Mouse (Mus musculus) monocyte, adult 2 months (primary cell): Measurements from ENCODE around the gene Map3k6.
A peak's percentile ranks its signal among the peaks of the same experiment; 100 is the strongest.

Source experiments
- DNase-seq, 2 experiments: peaks; one replicate each; pipeline ENCODE4 v3.0.0; 2022; ENCODE audit warnings: low spot score in 2 of 2, low read depth in 1 of 2

Map3k6 gene

DNA sequence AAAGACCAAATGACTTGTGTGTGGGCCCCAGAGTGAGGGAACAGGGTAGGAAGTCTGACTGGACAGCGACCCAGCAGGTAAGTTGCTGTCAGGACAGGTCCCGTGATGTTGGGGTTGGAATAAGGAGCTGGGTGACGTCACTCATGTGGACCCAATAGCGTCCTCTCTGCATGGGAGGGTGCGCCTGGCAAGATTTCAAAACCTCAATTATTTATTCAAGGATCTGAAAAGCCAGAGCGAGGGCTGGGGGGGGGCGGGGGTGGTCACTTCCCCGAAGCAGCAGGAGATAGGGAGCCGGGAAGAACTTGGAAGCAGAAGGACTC lies 27.4 kb upstream of the Map3k6 start:
- no peak for DNase-seq

DNA sequence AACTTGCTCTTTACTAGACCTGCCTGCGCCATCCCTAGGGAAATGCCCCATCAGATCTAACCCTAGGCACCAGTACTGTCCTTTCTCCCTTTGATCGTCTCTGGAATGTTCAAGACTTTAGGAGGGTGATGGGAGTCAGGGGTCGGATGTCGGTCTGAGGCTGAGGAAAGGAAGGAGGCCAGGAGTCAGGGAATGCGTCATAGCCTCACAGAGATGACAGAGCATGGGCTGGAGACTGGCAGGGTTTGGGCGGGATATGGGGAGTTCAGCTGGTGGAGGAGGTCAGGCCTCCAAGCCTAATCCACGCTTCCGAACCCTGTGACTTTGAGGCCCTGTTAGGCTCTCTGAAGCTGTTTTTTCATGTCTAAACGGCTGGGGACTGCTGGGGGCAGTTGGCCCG lies 27.0 kb upstream of the Map3k6 start:
- no peak for DNase-seq

DNA sequence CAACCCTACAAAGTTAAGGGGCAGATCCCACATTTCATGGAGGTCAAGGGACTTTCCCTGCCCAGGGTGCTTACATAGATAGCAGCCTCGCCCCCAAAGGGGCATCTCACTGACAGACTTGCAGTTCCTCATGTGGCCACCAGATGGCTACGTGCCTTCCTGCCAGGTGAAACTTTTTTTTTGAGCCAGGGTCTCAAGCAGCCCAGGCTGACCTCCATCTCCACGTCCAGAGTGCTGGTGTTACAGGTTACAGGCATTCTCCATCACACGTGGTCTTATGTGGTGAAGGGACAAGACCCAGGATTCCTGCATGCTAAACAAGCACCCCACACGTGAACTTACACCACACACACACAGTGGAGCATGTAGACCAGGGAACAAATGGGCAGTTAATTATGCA lies 23.0 kb upstream of the Map3k6 start:
- peak in 1 of 2 experiments; percentile 36 for DNase-seq

DNA sequence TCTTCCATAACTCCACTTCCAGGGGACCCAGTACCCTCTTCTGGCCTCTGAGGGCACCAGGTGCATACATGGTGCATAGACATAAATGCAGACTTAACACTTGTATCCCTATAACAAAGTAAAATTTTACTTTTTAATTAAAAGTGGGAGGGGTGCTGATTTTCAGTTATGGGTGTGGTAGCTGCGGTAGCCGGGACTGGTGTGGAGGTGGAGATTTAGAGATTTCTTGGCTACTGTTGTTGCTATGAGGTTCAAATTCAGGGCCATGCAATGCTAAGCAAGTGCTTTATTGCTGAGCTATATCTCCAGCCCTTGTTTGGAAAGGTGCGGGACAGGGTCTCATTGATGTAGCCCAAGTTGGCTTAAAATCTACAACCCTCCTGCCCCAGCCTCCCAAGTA lies 21.9 kb upstream of the Map3k6 start:
- DNase-seq = no peak

DNA sequence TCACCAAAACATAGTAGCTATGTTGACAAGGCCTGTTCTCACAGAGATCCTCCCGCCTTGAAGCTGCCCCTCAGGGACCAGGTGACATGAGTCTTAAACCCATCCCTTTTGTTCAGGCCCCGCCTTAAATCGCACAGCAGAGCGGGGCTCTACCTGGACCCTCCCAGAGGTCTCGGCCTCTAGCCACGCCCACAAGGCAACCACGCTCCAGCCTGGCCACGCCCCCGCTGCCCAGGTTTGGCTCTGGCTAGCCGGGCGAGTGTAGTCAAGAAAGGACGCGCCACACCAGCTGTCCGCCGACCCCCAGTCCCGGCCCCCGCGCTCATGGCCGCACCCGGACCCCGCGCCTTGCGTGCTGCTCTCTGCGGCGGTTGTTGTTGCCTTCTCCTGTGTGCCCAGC lies 20.0 kb upstream of the Map3k6 start:
- DNase-seq = no peak

DNA sequence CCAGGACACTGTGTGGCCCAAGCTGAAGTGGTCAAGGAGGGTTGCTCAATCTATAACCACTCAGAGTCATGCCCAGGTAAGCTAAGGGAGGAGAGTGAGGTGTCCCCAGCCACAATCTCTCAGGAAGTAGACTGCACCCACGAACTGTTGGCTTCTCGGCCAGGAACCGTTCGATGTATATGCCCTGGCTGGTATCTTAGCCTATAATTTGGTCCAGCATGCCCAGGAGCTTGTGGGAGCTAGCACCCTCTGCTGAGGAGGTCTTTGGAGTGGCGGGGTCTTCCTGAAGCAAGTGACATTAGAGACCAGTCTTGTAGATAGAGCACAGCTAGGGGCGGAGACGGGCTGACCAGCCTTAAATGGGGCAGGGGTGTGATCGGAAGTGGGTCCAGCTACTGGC lies 18.9 kb upstream of the Map3k6 start:
- no peak for DNase-seq

DNA sequence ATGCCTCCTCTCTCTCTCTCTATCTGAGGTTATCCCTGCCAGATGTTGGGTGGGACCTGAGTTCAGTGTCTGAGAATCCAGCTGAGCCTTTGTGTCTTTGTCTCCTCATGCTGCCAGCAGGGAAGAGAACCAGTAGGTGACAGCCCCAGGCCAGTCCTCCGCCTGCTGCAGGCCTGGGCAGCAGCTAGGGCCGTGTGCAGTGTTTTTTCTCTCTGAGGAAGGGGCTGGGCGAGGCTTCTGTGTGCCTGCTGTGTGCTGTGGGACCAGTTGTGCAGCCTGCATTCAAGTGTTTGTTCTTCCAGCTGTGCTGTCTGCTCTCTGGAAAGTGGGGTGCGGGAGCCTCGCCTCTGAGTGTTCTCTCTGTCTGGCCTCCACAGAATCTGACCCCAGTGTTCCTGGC lies 16.7 kb upstream of the Map3k6 start:
- no peak for DNase-seq

DNA sequence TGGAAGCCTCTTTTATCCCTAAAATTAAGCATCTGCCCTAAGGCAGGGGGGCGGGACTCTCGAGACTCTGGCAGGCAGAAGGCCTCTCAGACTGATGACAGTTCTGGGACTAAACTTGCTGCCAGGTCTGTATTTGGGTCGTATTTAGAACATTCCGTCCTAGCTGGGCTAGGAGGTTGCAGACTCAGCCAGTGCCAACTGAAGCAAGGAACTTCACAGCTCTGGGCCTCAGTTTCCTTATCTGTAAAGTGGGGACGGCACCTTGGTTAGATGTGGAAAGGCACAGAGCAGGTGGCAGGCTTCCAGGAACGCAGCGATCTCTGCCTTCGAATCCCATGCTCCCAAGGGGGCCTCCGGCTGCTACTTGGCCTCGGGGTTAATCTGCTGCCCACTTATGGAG lies 14.5 kb upstream of the Map3k6 start:
- DNase-seq = no peak

DNA sequence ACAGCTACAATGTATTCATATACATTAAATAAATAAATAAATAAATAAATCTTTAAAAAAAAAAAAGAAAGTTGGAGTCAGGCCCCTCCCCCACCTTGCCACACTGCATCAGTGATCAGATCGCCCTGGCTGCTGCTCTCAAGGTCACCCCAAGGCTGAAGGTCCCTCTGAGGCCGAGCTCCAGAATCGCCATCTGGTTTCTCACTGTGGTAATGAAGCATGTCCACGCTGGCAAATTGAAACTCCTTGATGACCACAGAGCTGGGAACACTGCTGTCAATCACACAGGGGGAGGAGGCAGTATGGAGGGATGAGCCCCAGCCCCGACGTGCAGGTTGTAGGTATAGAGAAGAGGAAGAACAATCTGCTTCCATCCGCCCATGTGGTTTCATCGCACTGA lies 13.0 kb upstream of the Map3k6 start:
- DNase-seq = no peak

DNA sequence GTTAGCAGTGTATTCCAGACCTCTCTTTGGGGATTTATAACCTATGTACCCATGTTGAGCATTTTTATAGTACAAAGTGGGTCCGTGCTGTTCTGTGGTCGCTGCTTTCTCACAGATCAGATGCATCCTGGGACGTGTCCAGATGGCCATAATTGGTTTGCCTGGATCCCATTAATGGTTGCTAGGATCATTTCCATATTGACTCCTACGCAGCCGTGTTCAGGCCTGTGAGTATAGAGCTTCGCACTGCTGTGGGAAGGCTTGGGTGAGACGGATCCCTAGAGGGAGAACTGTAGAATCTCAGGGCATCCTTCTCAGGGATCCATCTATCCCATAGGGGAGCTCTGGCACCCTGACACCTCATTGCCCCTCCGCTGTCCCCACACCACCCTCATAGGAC lies 11.0 kb upstream of the Map3k6 start:
- DNase-seq = no peak

DNA sequence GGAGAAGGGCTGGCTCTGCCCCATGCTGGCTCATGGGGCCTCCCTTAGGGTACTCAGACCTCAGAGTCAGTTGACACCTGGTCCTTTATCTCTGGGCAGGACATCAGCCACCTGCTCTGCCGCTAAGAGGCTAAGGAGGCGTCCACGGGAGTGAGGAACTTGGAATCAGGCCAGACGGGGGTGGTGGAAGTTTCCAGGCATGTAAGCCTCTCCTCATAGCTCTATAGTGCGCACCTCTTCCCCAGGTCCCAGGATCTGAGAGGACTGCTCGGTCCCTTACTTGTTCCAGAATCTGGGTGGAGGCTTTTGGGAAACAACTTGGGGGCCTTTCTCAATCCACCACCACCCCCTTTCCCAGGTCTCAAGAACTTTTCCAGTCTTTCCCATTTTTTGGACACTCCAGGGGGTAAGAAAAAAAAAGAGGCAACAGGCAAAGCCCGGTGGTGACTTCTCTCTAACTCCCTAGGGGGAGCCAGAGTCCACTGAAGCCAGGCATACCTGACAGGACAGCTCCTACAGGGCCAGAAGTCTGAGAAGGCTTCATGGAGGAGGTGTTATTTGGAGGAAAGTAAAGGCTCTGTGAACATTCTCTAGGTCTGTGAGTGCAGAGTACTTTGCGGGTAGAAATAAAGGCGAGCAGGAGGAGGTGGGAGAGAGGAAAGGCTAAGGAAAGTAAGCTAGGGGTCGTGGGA lies 7.2 kb upstream of the Map3k6 start:
- no peak for DNase-seq

DNA sequence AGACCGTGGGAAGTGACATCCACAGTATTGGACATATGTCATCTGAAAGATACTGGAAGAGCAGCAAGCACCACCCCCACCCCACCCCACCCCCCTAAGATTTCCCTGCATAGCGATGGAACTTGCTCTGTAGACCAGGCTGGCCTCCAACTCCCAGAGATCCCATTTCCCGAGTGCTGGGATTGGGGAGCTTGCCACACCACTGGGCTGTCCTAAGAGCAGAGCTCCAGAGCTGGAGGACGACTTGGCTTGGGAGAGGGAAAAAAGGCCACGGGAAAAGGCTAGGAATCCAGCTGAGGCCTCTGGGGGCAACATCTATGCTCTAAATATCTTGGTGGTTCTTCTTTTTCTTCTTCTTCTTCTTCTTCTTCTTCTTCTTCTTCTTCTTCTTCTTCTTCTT lies 5.8 kb upstream of the Map3k6 start:
- DNase-seq = no peak

DNA sequence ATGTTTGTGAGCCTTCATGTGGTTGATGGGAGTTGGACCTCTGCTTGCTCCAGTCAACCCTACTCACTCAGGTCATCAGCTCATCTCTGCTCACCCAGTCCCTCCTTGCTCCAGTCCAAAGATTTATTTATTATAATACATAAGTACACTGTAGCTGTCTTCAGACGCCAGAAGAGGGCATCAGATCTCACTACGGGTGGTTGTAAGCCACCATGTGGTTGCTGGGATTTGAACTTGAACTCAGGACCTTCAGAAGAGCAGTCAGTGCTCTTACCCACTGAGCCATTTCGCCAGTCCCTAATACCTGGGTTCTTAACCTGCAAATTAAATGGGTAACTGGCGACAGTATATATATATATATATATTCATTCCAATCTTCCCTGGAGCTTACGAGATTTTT lies 5.2 kb upstream of the Map3k6 start:
- no peak for DNase-seq

DNA sequence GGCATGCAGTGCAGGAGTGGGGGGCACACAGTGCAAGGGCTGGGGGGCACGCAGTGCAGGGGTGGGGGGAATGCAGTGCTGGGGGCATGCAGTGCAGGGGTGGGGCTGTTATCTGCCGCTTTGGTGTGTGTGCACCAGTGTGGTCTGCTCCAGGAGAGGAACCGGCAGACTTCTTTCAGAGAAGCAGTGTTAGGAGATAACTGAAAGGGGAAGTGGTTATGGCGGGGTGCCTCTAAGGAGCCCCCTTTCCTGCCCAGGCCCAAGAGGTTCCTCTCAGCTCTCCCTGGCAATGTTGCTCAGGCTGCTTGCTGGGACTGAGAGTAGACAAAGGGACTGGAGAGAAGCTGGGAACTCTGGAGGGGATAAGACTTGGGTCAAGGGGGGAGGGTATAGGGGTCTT lies 2.7 kb upstream of the Map3k6 start:
- peak in 1 of 2 experiments; percentile 22 for DNase-seq

DNA sequence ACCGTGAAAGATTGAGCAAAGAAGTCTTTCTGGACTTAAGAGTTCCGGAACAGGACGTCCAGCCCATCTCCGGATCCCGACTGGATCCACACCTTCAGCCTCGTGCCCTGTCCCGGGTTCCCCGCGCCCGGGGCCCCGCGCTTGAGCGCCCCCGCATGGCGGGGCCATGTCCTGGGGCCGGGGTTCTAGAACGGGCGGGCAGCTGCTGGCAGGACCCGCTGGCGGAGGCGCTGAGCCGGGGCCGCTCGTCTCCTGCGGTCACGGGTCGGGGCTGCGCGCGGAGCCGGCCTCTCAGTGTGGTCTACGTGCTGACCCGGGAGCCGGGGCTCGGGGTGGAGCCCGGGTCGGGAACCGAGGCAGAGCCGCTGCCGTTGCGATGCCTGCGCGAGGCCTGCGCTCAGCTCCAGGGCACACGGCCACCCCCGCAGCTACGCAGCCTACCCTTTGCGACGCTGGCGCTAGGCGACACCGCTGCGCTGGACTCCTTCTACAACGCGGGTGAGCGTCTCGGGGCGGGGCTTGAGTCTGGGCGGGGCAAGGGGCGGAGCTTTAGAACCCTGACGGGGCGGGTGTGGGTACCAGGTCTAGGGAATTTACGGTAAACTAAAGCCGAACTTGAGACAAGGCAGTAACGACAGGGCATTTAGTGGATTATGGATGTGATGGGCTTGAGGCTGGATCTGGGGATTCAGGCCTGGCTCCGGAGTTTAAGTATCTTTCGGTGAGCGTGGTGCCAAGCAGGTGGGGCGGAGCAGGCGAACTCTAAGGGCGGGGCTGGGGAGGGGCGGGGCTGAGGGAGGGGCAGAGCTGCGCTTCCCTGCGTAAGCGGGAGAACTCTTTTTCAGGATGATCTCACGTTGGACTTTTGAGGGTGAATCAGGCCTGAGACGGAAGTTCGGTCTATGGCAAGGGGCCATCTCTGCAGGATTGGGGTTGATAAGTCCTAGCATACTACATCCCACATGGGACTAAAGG lies 603 bp downstream of the Map3k6 start:
- peak; percentile 72 to 84 for DNase-seq

DNA sequence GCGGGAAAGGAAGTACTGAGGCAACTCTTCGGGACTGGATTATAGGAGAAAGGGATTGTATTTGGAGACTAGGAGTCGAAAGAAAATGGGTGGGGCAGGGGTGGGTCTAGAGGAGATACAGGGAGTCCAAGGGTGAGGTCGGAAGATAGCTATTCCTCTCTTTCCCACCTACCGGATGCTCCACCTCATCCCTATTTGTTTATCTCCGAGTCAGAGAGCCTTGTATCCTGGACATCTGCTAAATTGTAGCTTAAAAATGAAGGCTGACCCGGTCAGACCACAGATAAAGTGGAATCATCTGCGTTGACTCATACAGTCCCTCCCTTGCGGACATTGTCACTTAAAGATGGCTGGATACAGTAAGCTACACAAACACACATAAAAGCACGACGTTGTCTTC lies 1.3 kb downstream of the Map3k6 start:
- DNase-seq = no peak

DNA sequence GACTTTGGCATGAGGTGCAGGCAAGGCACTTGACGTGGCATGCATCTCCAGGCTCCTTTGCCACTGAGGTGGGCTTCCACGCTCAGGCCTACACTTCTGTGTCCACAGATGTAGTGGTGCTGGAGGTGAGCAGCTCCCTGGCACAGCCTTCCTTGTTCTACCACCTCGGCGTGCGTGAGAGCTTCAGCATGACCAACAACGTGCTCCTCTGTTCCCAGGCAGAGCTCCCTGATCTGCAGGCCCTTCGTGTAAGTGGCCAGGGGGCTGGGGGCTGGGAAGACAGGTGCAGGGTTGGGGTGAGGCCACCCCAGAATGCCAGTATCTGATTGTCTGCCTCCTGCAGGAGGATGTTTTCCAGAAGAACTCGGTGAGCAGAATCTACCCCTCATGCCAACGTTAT lies 2.1 kb downstream of the Map3k6 start:
- DNase-seq = no peak

DNA sequence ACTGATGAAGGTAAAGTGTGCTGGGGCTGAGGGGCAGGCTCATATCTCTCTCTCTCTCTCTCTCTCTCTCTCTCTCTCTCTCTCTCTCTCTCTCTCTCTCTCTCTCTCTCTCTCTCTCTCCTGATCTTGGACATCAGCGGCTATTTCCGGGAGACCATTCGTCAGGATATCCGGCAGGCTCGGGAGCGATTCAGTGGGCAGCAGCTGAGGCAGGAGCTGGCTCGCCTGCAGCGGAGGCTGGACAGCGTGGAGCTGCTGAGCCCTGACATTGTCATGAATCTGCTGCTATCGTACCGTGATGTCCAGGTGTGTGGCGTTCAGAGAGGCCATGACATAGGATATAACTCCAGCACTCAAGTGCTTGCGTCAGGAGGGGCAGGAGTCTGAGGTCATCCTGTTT lies 2.9 kb downstream of the Map3k6 start:
- DNase-seq = no peak

DNA sequence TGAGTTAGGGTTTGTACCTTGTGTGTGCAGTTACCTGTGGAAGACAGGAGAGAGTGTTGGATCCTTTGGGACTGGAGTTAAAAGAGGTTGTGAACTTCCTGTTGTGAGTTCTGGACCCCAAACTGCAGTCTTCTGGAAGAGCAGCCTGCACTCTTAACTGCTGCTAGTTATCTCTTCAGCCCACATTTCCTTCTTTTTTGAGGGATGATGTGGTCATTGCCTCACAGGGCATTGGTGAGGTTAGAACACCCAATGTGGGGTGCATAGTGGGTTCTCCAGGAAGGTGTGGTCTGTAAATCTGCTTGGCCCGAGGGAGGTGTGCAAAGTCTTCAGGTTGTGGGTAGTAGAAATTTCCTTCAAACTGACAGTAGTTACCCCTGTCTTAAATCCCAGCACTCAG lies 3.7 kb downstream of the Map3k6 start:
- DNase-seq = no peak

DNA sequence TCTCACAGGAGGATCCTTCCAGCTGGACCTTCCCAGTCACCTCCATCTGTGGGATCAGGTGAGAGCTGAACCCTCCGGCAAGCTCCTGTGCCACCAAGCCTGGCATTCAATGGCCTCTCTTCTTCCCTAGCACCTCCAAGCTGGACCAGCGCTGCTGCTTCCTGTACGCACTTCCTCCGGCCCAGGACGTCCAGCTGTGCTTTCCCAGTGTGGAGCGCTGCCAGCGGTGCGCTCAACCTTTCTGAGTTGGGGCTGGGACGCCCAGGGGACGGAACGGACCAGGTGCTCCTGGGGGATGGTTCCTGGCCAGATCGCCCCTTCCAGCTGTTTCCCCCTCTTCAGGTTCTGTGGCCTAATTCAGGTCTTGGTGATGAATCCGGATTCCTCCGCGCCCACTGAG lies 6.5 kb downstream of the Map3k6 start:
- DNase-seq = no peak

DNA sequence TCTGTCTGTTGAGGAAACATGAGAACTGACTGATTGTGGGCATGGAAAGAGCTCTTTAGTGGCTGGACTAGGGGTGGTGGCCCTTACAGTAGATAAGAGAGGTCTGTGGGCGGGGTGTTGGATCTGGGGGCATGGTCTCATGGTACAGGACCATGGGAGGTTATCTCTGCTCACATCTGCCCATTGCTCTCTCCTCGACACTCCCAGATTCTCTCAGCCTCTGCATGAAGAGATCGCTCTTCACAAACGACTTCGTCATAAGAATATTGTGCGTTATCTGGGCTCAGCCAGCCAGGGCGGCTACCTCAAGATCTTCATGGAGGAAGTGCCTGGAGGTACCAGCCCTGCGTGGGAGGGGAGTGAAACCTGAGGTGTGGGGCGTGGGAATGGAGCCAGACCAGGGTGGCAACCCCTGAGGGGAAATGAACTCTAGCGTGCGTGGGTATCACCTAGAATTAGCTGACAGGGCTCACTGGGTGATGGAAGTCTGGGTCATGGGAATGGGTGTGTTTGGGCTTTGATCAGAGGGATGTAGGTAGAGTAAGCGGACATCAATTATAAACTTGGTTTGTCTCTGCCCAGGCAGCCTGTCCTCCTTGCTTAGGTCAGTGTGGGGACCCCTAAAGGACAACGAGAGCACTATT lies 7.3 kb downstream of the Map3k6 start:
- no peak for DNase-seq

DNA sequence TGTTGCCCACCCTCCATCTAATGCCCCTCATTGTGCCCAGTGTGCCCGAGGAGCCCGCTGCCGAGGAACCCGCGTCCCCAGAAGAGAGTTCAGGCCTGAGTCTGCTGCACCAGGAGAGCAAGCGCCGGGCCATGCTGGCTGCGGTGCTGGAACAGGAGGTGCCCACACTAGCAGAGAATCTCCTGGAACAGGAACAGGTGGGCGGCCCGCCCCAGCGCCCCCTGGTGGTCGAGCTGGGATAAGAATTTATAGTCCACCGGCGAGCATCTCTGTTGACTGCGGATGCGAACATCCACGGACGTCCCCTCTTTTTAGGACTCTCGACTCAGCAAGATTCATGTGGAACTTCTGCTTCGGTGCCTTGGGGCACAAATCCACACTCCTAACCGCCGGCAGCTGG lies 10.0 kb downstream of the Map3k6 start:
- DNase-seq = peak; percentile 57 to 64
